ENCODE assay signal across 13 mouse cellular contexts in the genomic region with DNA sequence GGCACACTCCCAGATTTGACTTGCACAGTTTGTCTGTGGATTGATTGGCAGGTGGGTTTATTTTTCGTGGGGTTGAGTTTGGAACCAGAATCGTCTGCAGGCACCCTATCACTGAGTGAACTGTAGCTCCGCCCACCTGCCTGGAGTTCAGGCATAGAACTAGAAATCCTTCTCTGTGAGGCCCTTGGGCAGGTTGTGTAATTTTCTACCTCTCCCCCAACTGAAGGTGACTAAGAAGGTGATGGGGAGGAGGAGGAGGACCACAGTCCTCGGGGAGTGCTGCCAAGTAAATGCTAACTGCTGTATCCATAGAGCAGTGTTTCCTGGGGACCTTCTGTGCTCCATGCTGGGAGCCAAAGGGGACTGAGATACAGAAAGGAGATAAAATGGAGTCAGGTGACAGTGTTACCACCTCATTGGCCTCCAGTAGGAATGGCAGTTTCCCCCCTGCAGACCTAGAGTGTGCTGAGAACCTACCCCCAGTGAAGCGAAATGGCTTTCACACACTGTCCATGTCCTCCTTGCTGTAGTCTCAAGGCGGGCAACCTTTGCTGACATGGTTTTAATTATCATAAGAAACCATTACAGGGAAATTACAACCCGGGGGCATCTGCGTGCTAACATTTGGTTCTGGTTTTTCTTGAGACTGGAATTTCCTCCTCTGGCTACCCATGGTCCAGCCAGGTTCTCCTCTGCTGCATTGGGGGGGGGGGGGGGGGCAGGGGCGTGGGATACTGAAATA.
DNase-seq lines count a peak whose midpoint lies in the region; ATAC-seq and TF ChIP-seq lines count a peak whose summit lies in the region.
"Had no signal": no experiment of that assay in that cellular context is flagged by ENCODE, and none has a peak within 500 bp of the region (broad histone marks: within the 10 kb centered on the region; RNA-seq: fewer than 3 reads in every experiment).

No protein-coding gene starts in this region.

- no peak overlapping the region for H3K9ac ChIP-seq in intestine, embryonic 15.5 days
- H3K9ac ChIP-seq in intestine, postnatal 0 days (ENCODE audit: low read depth, low read length) = no peak overlapping the region
- no peak overlapping the region for H3K9ac ChIP-seq in limb, embryonic 11.5 days (ENCODE audit: low read length)
- H3K9ac ChIP-seq: forebrain, embryonic 15.5 days; liver, embryonic 14.5 days had no signal

- H3K9me3 ChIP-seq in intestine, embryonic 15.5 days = no peaks in the 10 kb centered on the region
- H3K9me3 ChIP-seq in intestine, postnatal 0 days (ENCODE audit: control insufficient read depth) = no peaks in the 10 kb centered on the region
- H3K9me3 ChIP-seq in limb, embryonic 11.5 days (ENCODE audit: control insufficient read depth, low read length) = no peaks in the 10 kb centered on the region
- H3K9me3 ChIP-seq: forebrain, embryonic 15.5 days had no signal

- no peaks in the 10 kb centered on the region for H3K4me1 ChIP-seq in intestine, embryonic 15.5 days (replicated peaks)
- H3K4me1 ChIP-seq in intestine, postnatal 0 days (replicated peaks; ENCODE audit: control insufficient read depth, insufficient read depth, low read length) = no peaks in the 10 kb centered on the region
- peaks cover 12% of the 10 kb centered on the region for H3K4me1 ChIP-seq in limb, embryonic 11.5 days (ENCODE audit: control insufficient read depth, insufficient read depth, low read length)

- H3K27me3 ChIP-seq in intestine, embryonic 15.5 days (replicated peaks) = no peaks in the 10 kb centered on the region
- no peaks in the 10 kb centered on the region for H3K27me3 ChIP-seq in intestine, postnatal 0 days (replicated peaks; ENCODE audit: control insufficient read depth, insufficient read depth, low read length)
- H3K27me3 ChIP-seq in limb, embryonic 11.5 days (ENCODE audit: control insufficient read depth, insufficient read depth, low read length) = no peaks in the 10 kb centered on the region
- H3K27me3 ChIP-seq: Patski had no signal

- H3K4me2 ChIP-seq in intestine, embryonic 15.5 days (replicated peaks) = no peak overlapping the region
- no peak overlapping the region for H3K4me2 ChIP-seq in intestine, postnatal 0 days (replicated peaks; ENCODE audit: low read depth)
- H3K4me2 ChIP-seq in limb, embryonic 11.5 days (ENCODE audit: low read depth, severe bottlenecking) = no peak overlapping the region
- H3K4me2 ChIP-seq: forebrain, embryonic 15.5 days had no signal

- peak; percentile 30 for DNase-seq in R1 (ENCODE audit: low read depth, low spot score)
- DNase-seq in forelimb bud, embryonic 11.5 days (ENCODE audit: low read depth, low spot score) = peak; percentile 55
- DNase-seq in limb, embryonic 11.5 days (ENCODE audit: low spot score) = peak; percentile 48
- no peak for DNase-seq in frontal cortex, postnatal 14 days (ENCODE audit: low spot score in 2 of 2)
- no peak for DNase-seq in ovary, postnatal 10 days (ENCODE audit: low spot score)
- DNase-seq in urinary bladder, adult 18-20 months (ENCODE audit: low spot score in 2 of 2) = no peak
- DNase-seq: adrenal gland, postnatal 25 days; heart, postnatal 36 days had no signal

- no peaks in the 10 kb centered on the region for H3K36me3 ChIP-seq in intestine, embryonic 15.5 days
- no peaks in the 10 kb centered on the region for H3K36me3 ChIP-seq in intestine, postnatal 0 days (ENCODE audit: control insufficient read depth, insufficient read depth)
- no peaks in the 10 kb centered on the region for H3K36me3 ChIP-seq in limb, embryonic 11.5 days (ENCODE audit: control insufficient read depth, insufficient read depth, low read length)
- H3K36me3 ChIP-seq: forebrain, embryonic 15.5 days had no signal

- WGBS in intestine, embryonic 15.5 days = 68% methylated on average over 9 of the region's 9 CpGs
- WGBS in intestine, postnatal 0 days = 74% methylated on average over 9 of the region's 9 CpGs
- 32% methylated on average over 9 of the region's 9 CpGs for WGBS in limb, embryonic 11.5 days

- peak; percentile 42; the same call in 1 of the 2 replicates for ATAC-seq in intestine, embryonic 15.5 days
- no peak for ATAC-seq in intestine, postnatal 0 days
- ATAC-seq in limb, embryonic 11.5 days (ENCODE audit: insufficient number of reproducible peaks, low FRiP score, low TSS enrichment, low read depth) = peak; percentile 68; the same call in 1 of the 2 replicates
- ATAC-seq: forebrain, embryonic 15.5 days; Patski had no signal

- no peak overlapping the region for H3K4me3 ChIP-seq in intestine, embryonic 15.5 days (replicated peaks)
- H3K4me3 ChIP-seq in intestine, postnatal 0 days (ENCODE audit: low read depth, low read length) = no peak overlapping the region
- H3K4me3 ChIP-seq in limb, embryonic 11.5 days (ENCODE audit: low read depth, low read length) = no peak overlapping the region
- H3K4me3 ChIP-seq: forebrain, embryonic 15.5 days had no signal

- H3K27ac ChIP-seq in intestine, embryonic 15.5 days = no peak overlapping the region
- no peak overlapping the region for H3K27ac ChIP-seq in intestine, postnatal 0 days (ENCODE audit: low read depth, low read length)
- no peak overlapping the region; the same call in 1 of the 2 replicates for H3K27ac ChIP-seq in limb, embryonic 11.5 days (replicated peaks; ENCODE audit: low read depth, low read length)
- H3K27ac ChIP-seq: forebrain, embryonic 15.5 days; liver, embryonic 14.5 days had no signal

- no peak for TF ChIP-seq CTCF in intestine, postnatal 0 days (IDR thresholded peaks at IDR 0.05; ENCODE audit: low read depth)

Comparison
In these comparisons a context has a peak if more than half of its experiments do, and no peak if none do; other contexts are left out.
1. DNase-seq: peak in R1 (single experiment), forelimb bud, embryonic 11.5 days (single experiment) and limb, embryonic 11.5 days (single experiment); none in frontal cortex, postnatal 14 days (0 of 2), ovary, postnatal 10 days (single experiment) and urinary bladder, adult 18-20 months (0 of 2).